Mouse (Mus musculus): ENCODE measurements around the gene Zcchc3.
A peak's percentile ranks its signal among the peaks of the same experiment; 100 is the strongest.

The Zcchc3 gene

DNA sequence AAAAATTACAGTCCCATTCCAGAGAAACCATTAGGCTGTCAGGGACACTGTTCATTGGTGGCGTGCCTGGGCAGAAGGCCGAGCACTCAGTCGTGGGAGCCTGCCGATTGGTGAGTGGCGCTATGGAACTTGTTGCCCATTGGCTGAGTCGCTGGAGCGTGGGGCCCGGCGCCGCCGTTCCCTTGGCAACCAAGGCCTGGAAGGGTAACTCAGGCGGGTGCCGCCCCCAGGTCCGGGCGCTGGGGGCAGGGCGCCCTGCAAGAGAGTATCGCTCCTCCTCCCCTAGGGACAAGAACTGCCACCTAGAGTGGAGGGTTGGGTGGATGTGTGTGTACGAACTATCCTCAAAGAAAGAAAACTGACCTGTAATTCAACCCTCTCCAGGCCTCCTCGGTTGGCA is 8.7 kb downstream of the Zcchc3 start:
- peak; percentile 98 for DNase-seq

GRCm38 (mm10) chr2:152399122-152399542 is 15.7 kb downstream of the Zcchc3 start:
- no peak for DNase-seq

DNA sequence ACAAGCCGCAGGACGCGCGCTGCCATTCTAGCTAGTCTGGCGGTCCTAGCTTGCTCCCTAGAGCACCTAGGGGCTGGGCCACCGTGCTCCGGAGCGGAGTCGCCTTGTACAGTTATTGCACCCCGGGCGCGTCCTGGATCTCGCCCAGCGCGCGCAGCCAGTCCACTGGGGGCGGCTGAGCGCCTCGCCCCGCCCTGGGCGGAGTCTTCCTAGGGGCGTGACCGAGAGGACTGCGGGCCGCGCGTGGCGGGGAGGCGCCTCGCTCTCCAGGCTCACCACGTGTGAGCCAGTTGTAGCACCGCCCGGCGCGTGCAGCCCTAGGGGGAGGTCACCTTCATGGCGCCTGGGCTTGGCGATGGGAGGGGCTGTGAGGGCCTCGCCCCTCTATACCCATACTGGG is 16.1 kb downstream of the Zcchc3 start:
- peak; percentile 94 for DNase-seq

- peak; percentile 98 for DNase-seq
Observed at GRCm38 (mm10) chr2:152397680-152398435, 17.0 kb downstream of the Zcchc3 start, which contains the start of gene Sox12. Gene Sox12 (minus strand): TSS chr2:152398063.

DNA sequence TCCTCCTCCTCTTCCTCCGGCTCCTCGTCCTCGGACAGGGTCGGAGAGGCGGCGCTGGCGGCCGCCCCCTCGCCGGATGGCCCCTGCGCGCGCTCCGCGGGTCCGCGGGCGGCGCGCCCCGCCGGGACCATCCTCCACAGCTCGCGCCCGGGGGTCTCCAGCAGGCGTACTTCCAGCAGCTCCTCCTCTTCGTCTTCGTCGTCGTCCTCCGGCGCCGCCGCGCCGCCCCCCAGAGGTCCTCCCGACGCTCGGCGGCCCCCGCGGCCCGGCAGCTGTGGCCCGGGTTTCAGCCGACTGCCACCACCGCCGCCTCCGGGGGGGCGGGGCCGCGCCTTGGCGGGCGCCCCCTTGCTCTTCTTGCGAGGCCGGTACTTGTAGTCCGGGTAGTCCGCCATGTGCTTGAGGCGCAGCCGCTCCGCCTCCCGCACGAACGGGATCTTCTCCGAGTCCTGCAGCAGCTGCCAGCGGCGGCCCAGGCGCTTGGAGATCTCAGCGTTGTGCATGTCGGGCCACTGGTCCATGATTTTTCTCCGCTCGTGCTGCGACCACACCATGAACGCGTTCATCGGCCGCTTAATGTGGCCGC is 17.7 kb downstream of the Zcchc3 start:
- peak; percentile 78 for DNase-seq

GRCm38 (mm10) chr2:152396110-152397003 is 18.5 kb downstream of the Zcchc3 start:
- DNase-seq = peak; percentile 87

GRCm38 (mm10) chr2:152395271-152395920 is 19.4 kb downstream of the Zcchc3 start:
- no peak for DNase-seq

DNA sequence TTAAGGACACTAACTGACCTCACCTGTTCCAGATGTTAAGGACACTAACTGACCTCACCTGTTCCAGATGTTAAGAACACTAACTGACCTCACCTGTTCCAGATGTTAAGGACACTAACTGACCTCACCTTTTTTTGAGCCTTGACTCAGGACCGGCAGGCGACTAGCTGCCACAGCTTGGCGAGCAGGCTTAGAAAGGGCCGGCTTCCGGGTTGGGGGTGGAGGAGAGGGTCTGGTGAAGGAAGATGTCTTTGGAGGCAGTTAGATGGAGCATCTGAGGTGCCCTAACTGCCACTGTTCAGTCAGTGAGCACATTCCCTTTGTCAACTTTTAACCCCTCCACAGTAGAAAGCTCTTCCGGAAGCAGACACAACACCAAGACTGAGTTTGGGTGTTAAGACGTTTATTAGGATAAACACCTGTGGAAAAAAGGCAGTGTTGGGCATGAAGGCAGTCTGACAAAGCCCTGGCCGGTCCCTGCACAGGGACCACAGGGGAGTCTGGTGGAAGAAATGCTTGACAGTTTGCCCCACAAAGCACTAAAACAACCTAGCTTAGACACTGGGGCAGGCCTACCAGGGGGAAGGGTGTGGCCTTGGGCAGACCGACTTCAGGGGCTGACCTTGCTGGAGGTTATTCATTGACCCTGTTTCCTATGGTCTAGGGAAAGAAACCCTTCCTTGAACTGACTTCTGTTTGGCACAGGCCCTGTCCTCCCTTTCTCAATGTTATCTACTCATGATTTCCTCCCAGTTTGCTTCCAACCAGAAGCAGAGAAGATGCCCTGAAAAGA is 21.4 kb downstream of the Zcchc3 start:
- no peak for DNase-seq

DNA sequence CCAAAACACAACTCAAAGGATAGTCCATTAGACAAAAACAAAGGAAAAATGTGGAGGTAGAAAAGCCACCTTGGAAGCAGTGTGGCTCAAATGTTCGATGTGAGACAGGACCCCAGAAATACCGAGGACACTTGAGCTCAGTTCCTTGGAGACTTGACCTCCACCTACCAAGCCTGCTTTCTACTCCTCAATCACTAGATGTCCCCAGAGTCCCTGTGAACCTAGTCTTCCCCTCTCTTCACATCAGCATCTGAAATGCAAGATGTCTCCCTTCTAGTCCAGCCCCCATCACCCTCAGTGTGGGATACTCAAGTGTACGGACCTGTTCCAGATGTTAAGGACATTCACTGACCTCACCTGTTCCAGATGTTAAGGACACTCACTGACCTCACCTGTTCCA is 22.0 kb downstream of the Zcchc3 start:
- DNase-seq = peak; percentile 75

DNA sequence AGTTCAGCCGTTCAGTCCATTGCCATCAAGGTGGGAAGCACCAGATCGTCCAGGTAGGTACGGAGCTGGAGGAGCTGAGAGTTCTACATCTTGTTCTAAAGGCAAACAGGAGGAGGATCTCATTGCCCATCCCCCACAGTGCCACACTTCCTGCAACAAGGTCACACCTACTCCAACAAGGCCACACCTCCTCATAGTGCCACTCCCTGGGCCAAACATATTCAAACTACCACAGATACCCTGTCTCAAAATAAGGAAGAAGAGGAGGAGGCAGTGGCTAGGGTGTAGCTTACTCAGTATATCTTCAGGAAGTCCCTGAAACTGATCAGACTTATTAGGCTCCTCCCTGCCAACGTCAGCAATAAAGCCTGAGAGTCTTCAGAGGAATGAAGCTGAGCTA is 30.6 kb downstream of the Zcchc3 start:
- DNase-seq = no peak

DNA sequence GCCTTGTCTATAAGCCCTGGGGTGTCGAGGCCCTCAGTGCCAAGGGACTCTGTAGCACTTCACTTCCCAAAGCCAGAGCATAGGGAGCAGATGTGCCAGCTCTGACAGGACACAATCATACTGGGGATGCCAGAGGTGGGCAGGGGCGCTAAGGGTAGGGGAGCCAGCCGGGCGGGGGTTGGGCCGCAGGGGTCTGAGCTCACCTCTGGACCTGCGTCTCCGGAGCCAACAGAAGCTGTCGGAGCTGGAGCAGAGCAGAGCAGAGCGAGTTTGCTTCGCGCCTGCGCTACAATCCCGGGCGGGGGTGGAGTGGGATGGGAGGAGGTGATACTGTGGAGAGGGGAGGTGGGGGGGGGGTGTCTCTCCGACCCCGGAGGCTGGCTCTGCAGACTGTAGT is 38.5 kb downstream of the Zcchc3 start, which contains the start of gene Nrsn2:
TSS of gene Nrsn2 (minus strand) at position 294 of the 397 bp plus-strand sequence.
- no peak for DNase-seq

DNA sequence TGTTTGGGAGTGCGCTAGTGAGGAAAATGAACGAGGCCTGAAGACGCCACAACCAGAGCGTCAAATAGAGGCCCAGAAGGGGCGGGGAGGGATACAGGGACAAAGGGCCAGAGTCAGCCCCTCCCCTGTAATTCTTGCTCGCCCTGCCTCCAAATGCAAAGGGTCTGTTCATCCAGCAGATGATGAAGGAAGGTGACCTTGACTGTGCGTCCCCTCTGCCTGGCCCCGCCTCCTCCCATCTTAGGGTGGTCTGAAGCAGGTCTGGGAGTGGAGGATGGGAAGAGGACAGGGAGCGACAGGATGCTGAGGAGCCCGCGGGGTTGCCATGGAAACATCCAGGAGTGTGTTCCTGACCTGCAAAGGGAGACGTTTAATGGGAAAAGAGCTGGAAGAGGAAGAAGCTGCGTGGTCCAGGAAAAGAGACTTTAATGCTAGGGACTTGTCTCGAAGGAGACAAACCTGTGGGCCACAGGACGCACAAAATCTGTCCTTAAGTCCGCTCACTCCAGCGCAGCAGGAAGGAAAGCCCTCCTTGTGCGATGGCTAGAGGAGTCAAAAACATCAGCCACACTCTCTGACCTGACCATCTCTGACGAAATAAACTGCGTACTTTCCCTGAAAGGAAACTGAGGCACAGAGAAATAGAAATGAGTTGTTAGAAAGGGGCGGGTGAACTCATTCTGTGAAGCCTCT is 39.0 kb downstream of the Zcchc3 start:
- no peak for DNase-seq

- no peak for DNase-seq
Observed at GRCm38 (mm10) chr2:152373547-152373946, 41.3 kb downstream of the Zcchc3 start.

DNA sequence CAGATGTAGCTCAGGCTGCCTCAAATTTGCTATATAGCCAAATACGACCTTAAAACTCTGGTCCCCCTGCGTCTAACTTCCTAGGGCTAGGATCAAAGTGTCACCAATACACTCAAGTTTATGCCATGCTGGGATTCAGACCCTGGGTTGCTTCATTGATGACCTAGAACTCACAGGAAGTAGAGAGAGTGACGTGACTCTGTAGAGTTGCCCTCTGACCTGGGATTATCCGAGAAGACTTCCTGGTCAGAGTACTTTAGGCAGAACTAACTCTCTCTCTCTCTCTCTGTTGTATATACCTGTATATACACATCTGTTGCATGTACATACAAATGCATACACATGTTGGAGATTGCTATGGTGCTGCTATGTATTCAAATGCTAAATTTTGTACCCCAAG is 42.2 kb downstream of the Zcchc3 start:
- no peak for DNase-seq

- DNase-seq = no peak
Observed at GRCm38 (mm10) chr2:152372104-152372503, 42.7 kb downstream of the Zcchc3 start.

- DNase-seq = peak; percentile 75
Observed at GRCm38 (mm10) chr2:152368532-152369140, 46.2 kb downstream of the Zcchc3 start.

GRCm38 (mm10) chr2:152367917-152368316 is 46.9 kb downstream of the Zcchc3 start:
- no peak for DNase-seq

GRCm38 (mm10) chr2:152363245-152364147 is 51.3 kb downstream of the Zcchc3 start:
- peak; percentile 91 for DNase-seq
